Comparison of ENCODE assay signal across 16 mouse cellular contexts in genomic region chr6:52982175-52982574, GRCm38 (mm10).
A peak's percentile ranks its signal among the peaks of the same experiment; 100 is the strongest.
DNase-seq lines count a peak whose midpoint lies in the region; ATAC-seq and TF ChIP-seq lines count a peak whose summit lies in the region.
"Had no signal": no experiment of that assay in that cellular context is flagged by ENCODE, and none has a peak within 500 bp of the region (broad histone marks: within the 10 kb centered on the region; RNA-seq: fewer than 3 reads in every experiment).

No protein-coding gene starts in this region.

- H3K36me3 ChIP-seq in intestine, embryonic 14.5 days (ENCODE audit: control insufficient read depth, insufficient read depth, low read length): no peaks in the 10 kb centered on the region
- H3K36me3 ChIP-seq in intestine, embryonic 15.5 days: no peaks in the 10 kb centered on the region
- H3K36me3 ChIP-seq in midbrain, postnatal 0 days (ENCODE audit: insufficient read depth, low read length): no peaks in the 10 kb centered on the region
- no peaks in the 10 kb centered on the region for H3K36me3 ChIP-seq in midbrain, embryonic 11.5 days (ENCODE audit: control insufficient read depth, insufficient read depth, low read length)
- no peaks in the 10 kb centered on the region for H3K36me3 ChIP-seq in stomach, postnatal 0 days (ENCODE audit: control insufficient read depth, insufficient read depth, low read length)
- H3K36me3 ChIP-seq: heart, embryonic 15.5 days; limb, embryonic 12.5 days; stomach, embryonic 15.5 days had no signal

- intact Hi-C loops in gastrocnemius, postnatal 14 days (cut with DNase I; ENCODE audit: low total_unique reads): no loop called here

- no peak overlapping the region for H3K9ac ChIP-seq in intestine, embryonic 14.5 days (ENCODE audit: low read length)
- no peak overlapping the region for H3K9ac ChIP-seq in intestine, embryonic 15.5 days
- H3K9ac ChIP-seq in midbrain, postnatal 0 days (replicated peaks; ENCODE audit: low read length, poor library complexity, severe bottlenecking): no peak overlapping the region
- H3K9ac ChIP-seq in midbrain, embryonic 11.5 days (ENCODE audit: low read length): no peak overlapping the region
- H3K9ac ChIP-seq in stomach, postnatal 0 days (ENCODE audit: low read length): no peak overlapping the region
- H3K9ac ChIP-seq: heart, embryonic 15.5 days; hindbrain, embryonic 14.5 days; limb, embryonic 12.5 days; stomach, embryonic 15.5 days had no signal

- H3K27me3 ChIP-seq in intestine, embryonic 14.5 days (replicated peaks; ENCODE audit: control insufficient read depth, insufficient read depth, low read length): no peaks in the 10 kb centered on the region
- H3K27me3 ChIP-seq in intestine, embryonic 15.5 days (replicated peaks): no peaks in the 10 kb centered on the region
- no peaks in the 10 kb centered on the region for H3K27me3 ChIP-seq in midbrain, postnatal 0 days (ENCODE audit: insufficient read depth, low read length)
- H3K27me3 ChIP-seq in midbrain, embryonic 11.5 days (ENCODE audit: control insufficient read depth, insufficient read depth, low read length): no peaks in the 10 kb centered on the region
- H3K27me3 ChIP-seq in stomach, postnatal 0 days (ENCODE audit: control insufficient read depth, insufficient read depth, low read length): no peaks in the 10 kb centered on the region
- H3K27me3 ChIP-seq: heart, embryonic 15.5 days; limb, embryonic 12.5 days; stomach, embryonic 15.5 days had no signal

- no peak overlapping the region for H3K4me2 ChIP-seq in intestine, embryonic 14.5 days (ENCODE audit: low read length)
- no peak overlapping the region for H3K4me2 ChIP-seq in intestine, embryonic 15.5 days (replicated peaks)
- no peak overlapping the region for H3K4me2 ChIP-seq in midbrain, postnatal 0 days (ENCODE audit: low read depth, low read length, poor library complexity, severe bottlenecking)
- no peak overlapping the region for H3K4me2 ChIP-seq in midbrain, embryonic 11.5 days
- no peak overlapping the region for H3K4me2 ChIP-seq in stomach, postnatal 0 days (replicated peaks; ENCODE audit: low read depth)
- H3K4me2 ChIP-seq: heart, embryonic 15.5 days; hindbrain, embryonic 14.5 days; limb, embryonic 12.5 days; stomach, embryonic 15.5 days had no signal

- H3K9me3 ChIP-seq in intestine, embryonic 14.5 days (ENCODE audit: control insufficient read depth, low read length): no peaks in the 10 kb centered on the region
- no peaks in the 10 kb centered on the region for H3K9me3 ChIP-seq in intestine, embryonic 15.5 days
- no peaks in the 10 kb centered on the region for H3K9me3 ChIP-seq in midbrain, postnatal 0 days (ENCODE audit: low read length)
- no peaks in the 10 kb centered on the region for H3K9me3 ChIP-seq in midbrain, embryonic 11.5 days (ENCODE audit: control insufficient read depth, low read length)
- H3K9me3 ChIP-seq in stomach, postnatal 0 days (ENCODE audit: control insufficient read depth, low read length): no peaks in the 10 kb centered on the region
- H3K9me3 ChIP-seq: heart, embryonic 15.5 days; limb, embryonic 12.5 days; stomach, embryonic 15.5 days had no signal

- H3K4me1 ChIP-seq in intestine, embryonic 14.5 days (replicated peaks; ENCODE audit: control insufficient read depth, insufficient read depth, low read length): no peaks in the 10 kb centered on the region
- no peaks in the 10 kb centered on the region for H3K4me1 ChIP-seq in intestine, embryonic 15.5 days (replicated peaks)
- no peaks in the 10 kb centered on the region for H3K4me1 ChIP-seq in midbrain, postnatal 0 days (ENCODE audit: insufficient read depth, low read length)
- no peaks in the 10 kb centered on the region for H3K4me1 ChIP-seq in midbrain, embryonic 11.5 days (ENCODE audit: control insufficient read depth, insufficient read depth, low read length)
- no peaks in the 10 kb centered on the region for H3K4me1 ChIP-seq in stomach, postnatal 0 days (replicated peaks; ENCODE audit: control insufficient read depth, insufficient read depth)
- H3K4me1 ChIP-seq: heart, embryonic 15.5 days; megakaryocyte, embryonic 14.5 days; stomach, embryonic 15.5 days had no signal

- TF ChIP-seq CTCF in midbrain, postnatal 0 days (IDR thresholded peaks at IDR 0.05): peak; percentile 50
- TF ChIP-seq CTCF in stomach, postnatal 0 days (IDR thresholded peaks at IDR 0.05; ENCODE audit: low read depth): peak; percentile 56

- no peak for ATAC-seq in intestine, embryonic 14.5 days (replicated peaks; ENCODE audit: low FRiP score, low TSS enrichment, low read depth)
- no peak for ATAC-seq in intestine, embryonic 15.5 days
- ATAC-seq in midbrain, postnatal 0 days (ENCODE audit: low FRiP score): no peak
- ATAC-seq in midbrain, embryonic 11.5 days (ENCODE audit: low FRiP score): no peak
- no peak for ATAC-seq in stomach, postnatal 0 days (ENCODE audit: low FRiP score, low TSS enrichment)
- ATAC-seq: forebrain, embryonic 16.5 days had no signal

- no peak overlapping the region for H3K4me3 ChIP-seq in intestine, embryonic 14.5 days (ENCODE audit: low read depth, low read length)
- H3K4me3 ChIP-seq in intestine, embryonic 15.5 days (replicated peaks): no peak overlapping the region
- H3K4me3 ChIP-seq in midbrain, postnatal 0 days (ENCODE audit: low read depth, low read length): no peak overlapping the region
- no peak overlapping the region for H3K4me3 ChIP-seq in midbrain, embryonic 11.5 days (ENCODE audit: low read depth, low read length)
- H3K4me3 ChIP-seq in stomach, postnatal 0 days (ENCODE audit: low read depth, low read length): no peak overlapping the region
- H3K4me3 ChIP-seq: heart, embryonic 15.5 days; limb, embryonic 12.5 days; megakaryocyte, embryonic 14.5 days; stomach, embryonic 15.5 days had no signal

- WGBS in intestine, embryonic 14.5 days: 80% methylated on average over 6 of the region's 6 CpGs
- 93% methylated on average over 6 of the region's 6 CpGs for WGBS in intestine, embryonic 15.5 days
- 91% methylated on average over 6 of the region's 6 CpGs for WGBS in midbrain, postnatal 0 days
- WGBS in midbrain, embryonic 11.5 days: 83% methylated on average over 6 of the region's 6 CpGs
- WGBS in stomach, postnatal 0 days: 92% methylated on average over 6 of the region's 6 CpGs

- no peak overlapping the region for H3K27ac ChIP-seq in intestine, embryonic 14.5 days (ENCODE audit: low read depth)
- no peak overlapping the region for H3K27ac ChIP-seq in intestine, embryonic 15.5 days
- H3K27ac ChIP-seq in midbrain, postnatal 0 days (ENCODE audit: low read depth, low read length): no peak overlapping the region
- H3K27ac ChIP-seq in midbrain, embryonic 11.5 days (ENCODE audit: low read depth, low read length): no peak overlapping the region
- H3K27ac ChIP-seq in stomach, postnatal 0 days (replicated peaks): no peak overlapping the region
- H3K27ac ChIP-seq: heart, embryonic 15.5 days; hindbrain, embryonic 14.5 days; limb, embryonic 12.5 days; stomach, embryonic 15.5 days had no signal

- TF ChIP-seq EP300 in stomach, postnatal 0 days (optimal IDR thresholded peaks at IDR 0.05): no peak

- DNase-seq in intestine, embryonic 14.5 days (ENCODE audit: low spot score): peak; percentile 42
- DNase-seq in midbrain, postnatal 0 days (ENCODE audit: low spot score): no peak
- no peak for DNase-seq in midbrain, embryonic 11.5 days (ENCODE audit: low spot score, missing footprints)
- DNase-seq in R1 (ENCODE audit: low read depth, low spot score): peak; percentile 25
- no peak for DNase-seq in stomach, postnatal 0 days (ENCODE audit: low spot score)
- no peak for DNase-seq in gastrocnemius, postnatal 14 days
- DNase-seq in adrenal gland, adult 2 months: no peak
- DNase-seq: adrenal gland, postnatal 14 days; gastrocnemius, postnatal 36 days had no signal

Comparison
In these comparisons a context has a peak if more than half of its experiments do, and no peak if none do; other contexts are left out.
1. DNase-seq: peak in intestine, embryonic 14.5 days (single experiment) and R1 (single experiment); none in midbrain, postnatal 0 days (single experiment), midbrain, embryonic 11.5 days (single experiment), stomach, postnatal 0 days (single experiment), gastrocnemius, postnatal 14 days (single experiment) and adrenal gland, adult 2 months (single experiment).